Mouse (Mus musculus) MEL (cell line): ENCODE results near the gene Rassf2.

Experiments used
- POLR2A ChIP-seq, 2 experiments: IDR thresholded peaks; 2 replicates each; pipeline ENCODE4 v1.6.1; 2011 to 2012; ENCODE audit warnings: low read length in 2 of 2, mild to moderate bottlenecking in 2 of 2, control low read depth in 1 of 2, improper control_type of control experiment in 1 of 2, low read depth in 1 of 2, moderate library complexity in 1 of 2; ENCODE audit not compliant: control insufficient read depth in 1 of 2, insufficient read depth in 1 of 2, poor library complexity in 1 of 2
- RCOR1 ChIP-seq: IDR thresholded peaks from 2 replicates; pipeline ENCODE4 v1.6.1; 2012; ENCODE audit warnings: low read depth, mild to moderate bottlenecking, inconsistent platforms, low read length, improper control_type of control experiment
- TBP ChIP-seq: IDR thresholded peaks from 2 replicates; pipeline ENCODE4 v1.8.0; 2011; ENCODE audit warnings: low read depth, low read length, improper control_type of control experiment

GRCm38 (mm10) chr2:132069985-132070735 lies 40.1 kb upstream of the Rassf2 start:
- no peak for TF ChIP-seq POLR2A (IDR thresholded peaks at IDR 0.05; ENCODE audit: control insufficient read depth in 1 of 2, insufficient read depth in 1 of 2, low read depth in 1 of 2, low read length in 2 of 2, poor library complexity in 1 of 2)
- TF ChIP-seq RCOR1, result no peak
- TF ChIP-seq TBP, result no peak
